Mouse (Mus musculus): ENCODE measurements at regions not wholly inside any gene's neighbourhood (a gene's known extent, or its start where the extent isn't known, plus 50 kb on each side); places are given as distances from the start of the nearest gene placed in this dataset.

- in situ Hi-C loops (cut with MboI; ENCODE audit: unreplicated experiment in 2 of 2) = loop anchor here (5.0 to 25.0 kb wide), 5 partner anchors 466 to 1159 kb away; partner anchors contain the start of gene Rbm26 (in 1 of the 2)
Observed at GRCm38 (mm10) chr14:104027900-104028285, 183.7 kb upstream of the Ednrb start.

- in situ Hi-C loops (cut with MboI; ENCODE audit: unreplicated experiment in 2 of 2) = loop anchor here (5.0 to 25.0 kb wide), 5 partner anchors 465 to 1160 kb away; partner anchors contain the start of gene Rbm26 (in 1 of the 2)
Observed at GRCm38 (mm10) chr14:104027077-104027899, 183.1 kb upstream of the Ednrb start.

DNA sequence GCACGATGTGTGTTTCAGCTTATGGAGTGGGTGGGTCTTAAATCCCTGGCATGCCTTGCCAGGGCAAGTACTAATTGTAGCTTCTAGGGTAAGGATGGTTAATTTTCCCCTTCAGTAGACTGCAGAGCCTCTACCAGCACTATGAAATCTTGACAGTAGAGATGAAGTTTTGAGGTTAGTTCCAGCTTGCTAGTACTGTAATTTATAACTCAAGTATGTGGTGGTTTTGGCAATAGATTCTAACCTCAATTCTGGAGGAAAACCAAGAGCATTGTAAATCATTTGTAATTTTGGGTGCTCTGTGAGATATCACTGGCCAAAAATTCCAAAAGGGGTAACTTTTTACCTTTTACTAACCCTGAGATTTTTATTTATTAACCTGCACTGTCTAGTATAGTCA is 164.3 kb upstream of the Ednrb start:
- in situ Hi-C loops (cut with MboI; ENCODE audit: unreplicated experiment in 2 of 2) = no loop called here

GRCm38 (mm10) chr14:104006426-104006825 is 162.2 kb upstream of the Ednrb start:
- in situ Hi-C loops (cut with MboI; ENCODE audit: unreplicated experiment in 2 of 2) = no loop called here

- in situ Hi-C loops (cut with MboI; ENCODE audit: unreplicated experiment in 2 of 2) = no loop called here
Observed at GRCm38 (mm10) chr14:104005132-104005531, 160.9 kb upstream of the Ednrb start.

- in situ Hi-C loops (cut with MboI; ENCODE audit: unreplicated experiment in 2 of 2) = no loop called here
Observed at GRCm38 (mm10) chr14:104002421-104002820, 158.2 kb upstream of the Ednrb start.

GRCm38 (mm10) chr14:103990418-103990817 is 146.2 kb upstream of the Ednrb start:
- in situ Hi-C loops (cut with MboI; ENCODE audit: unreplicated experiment in 2 of 2) = no loop called here

- in situ Hi-C loops (cut with MboI; ENCODE audit: unreplicated experiment in 2 of 2) = no loop called here
Observed at GRCm38 (mm10) chr14:103989949-103990348, 145.7 kb upstream of the Ednrb start.

GRCm38 (mm10) chr14:103987266-103987665 is 143.1 kb upstream of the Ednrb start:
- in situ Hi-C loops (cut with MboI; ENCODE audit: unreplicated experiment in 2 of 2) = no loop called here

GRCm38 (mm10) chr14:103984349-103984748 is 140.1 kb upstream of the Ednrb start:
- in situ Hi-C loops (cut with MboI; ENCODE audit: unreplicated experiment in 2 of 2) = no loop called here

DNA sequence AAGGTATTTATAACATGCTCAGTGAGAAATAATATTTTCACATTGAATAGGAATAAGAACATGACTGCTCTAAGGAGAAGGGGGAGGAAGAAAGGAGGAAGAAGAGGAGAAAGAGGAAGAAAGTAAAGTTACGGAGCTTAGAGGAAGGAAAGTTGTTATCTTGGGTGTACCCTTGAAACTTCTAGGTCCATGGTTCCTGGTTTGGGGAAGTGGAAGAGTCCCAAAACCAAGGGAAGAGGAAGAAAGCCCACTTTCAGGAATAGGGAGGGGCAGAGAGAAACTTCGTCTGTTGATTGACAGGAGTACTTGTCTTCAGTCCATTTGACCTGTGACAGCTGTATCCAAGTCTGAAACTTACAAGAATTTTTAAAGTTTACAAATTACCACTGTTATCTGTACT is 134.6 kb upstream of the Ednrb start:
- in situ Hi-C loops (cut with MboI; ENCODE audit: unreplicated experiment in 2 of 2) = no loop called here

GRCm38 (mm10) chr14:103977769-103978168 is 133.6 kb upstream of the Ednrb start:
- in situ Hi-C loops (cut with MboI; ENCODE audit: unreplicated experiment in 2 of 2) = no loop called here

GRCm38 (mm10) chr14:103973955-103974354 is 129.8 kb upstream of the Ednrb start:
- in situ Hi-C loops (cut with MboI; ENCODE audit: unreplicated experiment in 2 of 2) = no loop called here

- in situ Hi-C loops (cut with MboI; ENCODE audit: unreplicated experiment in 2 of 2) = no loop called here
Observed at GRCm38 (mm10) chr14:103973111-103973510, 128.9 kb upstream of the Ednrb start.

GRCm38 (mm10) chr14:103969305-103969704 is 125.1 kb upstream of the Ednrb start:
- in situ Hi-C loops (cut with MboI; ENCODE audit: unreplicated experiment in 2 of 2) = no loop called here

DNA sequence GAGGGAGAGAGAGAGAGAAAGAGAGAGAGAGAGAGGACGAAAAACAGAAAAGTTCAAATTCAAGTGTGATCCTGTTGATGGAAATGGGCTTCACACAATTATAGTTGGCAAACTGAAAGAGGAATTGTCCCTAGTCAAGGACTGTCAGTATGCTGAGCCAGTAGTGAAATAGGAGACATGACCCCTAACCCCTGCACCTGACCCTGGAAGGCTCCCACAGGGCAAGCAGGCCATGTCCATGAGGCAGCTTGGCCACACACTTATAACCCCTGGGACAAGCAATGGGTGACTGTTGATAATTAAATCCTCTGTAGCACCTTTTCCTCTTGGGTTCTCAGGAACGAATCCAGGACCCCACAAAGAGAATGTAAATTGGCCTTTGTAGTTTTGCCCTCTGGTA is 122.1 kb upstream of the Ednrb start:
- in situ Hi-C loops (cut with MboI; ENCODE audit: unreplicated experiment in 2 of 2) = no loop called here

DNA sequence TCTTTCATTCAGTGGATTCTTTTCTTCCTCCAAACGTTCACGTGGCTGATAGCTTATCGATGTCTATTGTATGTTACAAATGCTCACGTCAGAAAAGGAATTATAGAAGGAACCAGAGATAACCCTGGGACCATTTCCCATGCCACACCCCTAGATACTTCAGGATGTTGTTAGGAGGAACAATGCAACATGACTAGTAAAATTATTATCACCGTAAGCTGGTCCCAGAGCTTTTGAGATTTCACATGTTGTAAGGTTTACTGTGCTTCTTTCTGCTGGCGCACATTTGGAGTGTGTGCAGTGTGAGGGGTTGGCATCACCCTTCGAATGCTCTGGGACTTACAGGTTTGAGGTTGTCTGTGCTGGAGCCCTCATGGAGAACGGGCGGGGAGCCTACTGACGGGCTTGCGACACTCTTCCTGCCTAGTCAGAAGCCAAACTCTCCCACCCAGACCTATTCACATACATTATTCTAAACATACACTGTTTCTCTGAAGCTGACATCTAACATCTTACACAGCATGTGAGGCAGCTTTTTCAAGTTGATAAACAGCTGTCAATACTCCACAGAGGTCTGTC is 118.2 kb upstream of the Ednrb start:
- in situ Hi-C loops (cut with MboI; ENCODE audit: unreplicated experiment in 2 of 2) = no loop called here

- in situ Hi-C loops (cut with MboI; ENCODE audit: unreplicated experiment in 2 of 2) = no loop called here
Observed at GRCm38 (mm10) chr14:103951899-103952298, 107.7 kb upstream of the Ednrb start.

DNA sequence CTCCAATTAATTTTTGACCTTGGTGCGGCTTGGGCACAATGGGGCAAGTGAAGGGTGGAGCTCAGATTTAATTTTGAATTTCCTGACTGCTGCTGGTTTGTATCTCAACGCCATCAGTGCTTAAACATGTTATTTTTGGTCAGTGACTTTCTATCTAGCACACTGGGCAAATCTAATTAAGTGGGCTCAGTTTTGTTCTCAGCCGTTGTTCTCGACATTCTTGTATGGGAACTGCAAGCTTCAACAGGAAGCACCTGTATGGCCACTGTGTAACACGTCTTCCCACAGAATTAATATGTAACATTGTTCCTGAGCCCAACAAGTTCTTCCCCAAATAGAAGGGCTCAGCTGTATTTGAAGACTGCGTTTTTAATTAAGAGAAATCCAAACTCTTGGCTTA is 105.7 kb upstream of the Ednrb start:
- in situ Hi-C loops (cut with MboI; ENCODE audit: unreplicated experiment in 2 of 2) = no loop called here

- in situ Hi-C loops (cut with MboI; ENCODE audit: unreplicated experiment in 2 of 2) = no loop called here
Observed at GRCm38 (mm10) chr14:103948026-103948777, 104.0 kb upstream of the Ednrb start.

DNA sequence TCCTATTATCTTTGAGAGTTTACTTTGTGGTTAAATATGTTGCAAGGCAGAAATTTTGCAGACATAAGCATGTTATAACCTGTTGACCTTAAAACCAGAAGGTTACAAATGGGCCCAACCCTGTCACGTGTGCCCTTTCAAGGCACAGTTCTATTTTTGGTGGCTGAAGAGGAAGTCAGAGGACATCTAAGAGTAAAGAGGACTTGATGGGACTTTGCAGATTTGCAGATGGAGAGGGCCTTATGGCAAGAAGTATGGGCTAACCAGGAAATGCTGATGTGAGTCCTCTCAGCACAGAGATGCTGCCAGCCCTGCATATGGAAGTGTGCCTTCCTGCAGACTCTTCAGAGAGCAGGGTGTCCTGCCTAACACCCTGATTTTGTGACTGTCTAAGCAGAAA is 101.6 kb upstream of the Ednrb start:
- in situ Hi-C loops (cut with MboI; ENCODE audit: unreplicated experiment in 2 of 2) = no loop called here

Data from v-Abl transformed pro-B cells (cell line).